Mouse (Mus musculus): ENCODE results near the gene Snd1.

DNA sequence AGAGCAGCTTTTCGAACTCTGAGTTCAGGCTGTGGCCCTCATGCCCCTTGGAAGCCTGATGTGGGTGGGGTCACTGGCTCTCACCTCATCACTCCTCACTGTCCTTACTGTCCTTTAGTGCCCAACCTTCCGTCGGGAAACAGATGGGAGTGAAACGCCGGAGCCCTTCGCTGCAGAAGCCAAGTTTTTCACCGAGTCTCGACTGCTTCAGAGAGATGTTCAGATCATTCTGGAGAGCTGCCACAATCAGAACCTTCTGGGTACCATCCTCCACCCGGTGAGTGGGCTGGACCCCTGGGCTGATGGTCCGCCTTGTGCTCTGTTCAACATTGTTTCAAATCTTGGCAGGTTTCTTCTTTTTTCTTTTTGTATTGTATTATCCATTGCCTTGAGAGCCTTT, 52.5 kb downstream of the Snd1 start:
- TF ChIP-seq CTCF (IDR thresholded peaks at IDR 0.05; ENCODE audit: borderline replicate concordance, insufficient read depth, low read length) = no peak
- no peak for TF ChIP-seq POLR2A (IDR thresholded peaks at IDR 0.05; ENCODE audit: low read depth, low read length)

All from embryonic fibroblast, embryonic 13.5 days (primary cell).